Mouse (Mus musculus) ES-E14 (cell line): Measurements from ENCODE around the gene Tspear.

ENCODE experiments used
- CHD2 ChIP-seq: IDR thresholded peaks from 2 replicates; pipeline ENCODE4 v1.6.1; 2014; ENCODE audit warnings: mild to moderate bottlenecking, low read depth, low read length, inconsistent platforms
- HCFC1 ChIP-seq: IDR thresholded peaks from 2 replicates; pipeline ENCODE4 v1.6.1; 2012; ENCODE audit warnings: low read length, inconsistent platforms, borderline replicate concordance; ENCODE audit not compliant: insufficient read depth
- ZC3H11A ChIP-seq: IDR thresholded peaks from 2 replicates; pipeline ENCODE4 v1.6.1; 2012; ENCODE audit warnings: low read depth, mild to moderate bottlenecking, inconsistent platforms, low read length, borderline replicate concordance

GRCm38 (mm10) chr10:77738929-77739328, 52.6 kb downstream of the Tspear start:
- TF ChIP-seq ZC3H11A (no peak), CHD2 (no peak), HCFC1 (no peak)
